Mouse (Mus musculus) embryonic fibroblast, embryonic 13.5 days (primary cell): ENCODE results near the gene Rnf17. TPM values are rescaled to one million over a fixed set of nuclear protein-coding genes. Genes with fewer than 3 reads are reported as not detected.

Experiments
- H3K27ac ChIP-seq: 2 replicates; pipeline ENCODE4 v1.5.1; 2012; ENCODE audit warnings: low read length, control low read depth, inconsistent platforms; ENCODE audit not compliant: insufficient read depth
- H3K4me1 ChIP-seq: 2 replicates; pipeline ENCODE4 v1.6.1; 2011; ENCODE audit warnings: low read length; ENCODE audit not compliant: control insufficient read depth, insufficient read depth
- H3K4me3 ChIP-seq: 2 replicates; pipeline ENCODE4 v1.5.1; 2011; ENCODE audit warnings: mild to moderate bottlenecking, control low read depth, low read length; ENCODE audit not compliant: insufficient read depth
- CTCF ChIP-seq: IDR thresholded peaks from 2 replicates; pipeline ENCODE4 v1.5.1; 2011; ENCODE audit warnings: mild to moderate bottlenecking, control low read depth, low read length, moderate library complexity, borderline replicate concordance; ENCODE audit not compliant: insufficient read depth
- POLR2A ChIP-seq: IDR thresholded peaks from 2 replicates; pipeline ENCODE4 v1.6.1; 2011; ENCODE audit warnings: low read depth, mild to moderate bottlenecking, control low read depth, low read length, moderate library complexity
- polyA plus RNA-seq: library from polyadenylated mRNA; stranded (reverse); fragments of >200 nt; gene quantifications from 2 replicates; pipeline ENCODE4 v1.2.4, GENCODE M21; 2011; ENCODE audit warnings: low read depth; ENCODE audit not compliant: missing spikeins, insufficient read length

Gene Rnf17
- 1.7 and 1.9 TPM in 2 replicates for polyA plus RNA-seq

- H3K27ac ChIP-seq = no peak within 1 kb of the TSS
- TF ChIP-seq POLR2A (no peak), CTCF (no peak)
- H3K4me3 ChIP-seq = no peak within 1 kb of the TSS
These were observed at the start of gene Rnf17 for GRCm38 (mm10) chr14:56402311-56403071. TSS of gene Rnf17 (plus strand) at chr14:56402581.

GRCm38 (mm10) chr14:56354803-56355202 lies 47.6 kb upstream of the Rnf17 start:
- no peak for TF ChIP-seq POLR2A
- TF ChIP-seq CTCF = no peak
- Histone ChIP-seq H3K27ac (no peak overlapping the region), H3K4me1 (no peaks in the 10 kb centered on the region), H3K4me3 (no peak overlapping the region)

More at GRCm38 (mm10) chr14:56402311-56403071, at the start of gene Rnf17:
- H3K4me1 ChIP-seq = no peaks in the 10 kb centered on the region

- H3K27ac ChIP-seq = no peak overlapping the region
- H3K4me1 ChIP-seq = no peaks in the 10 kb centered on the region
- TF ChIP-seq POLR2A (no peak), CTCF (no peak)
- H3K4me3 ChIP-seq = no peak overlapping the region
These were observed 47.0 kb upstream of the Rnf17 start for GRCm38 (mm10) chr14:56355396-56355795.

- TF ChIP-seq POLR2A = no peak
- TF ChIP-seq CTCF = no peak
- no peaks in the 10 kb centered on the region for H3K4me1 ChIP-seq
- no peak overlapping the region for H3K4me3 ChIP-seq
- H3K27ac ChIP-seq = no peak overlapping the region
These were observed 46.2 kb upstream of the Rnf17 start for GRCm38 (mm10) chr14:56356196-56356595.

- no peak overlapping the region for H3K4me3 ChIP-seq
- TF ChIP-seq POLR2A = no peak
- TF ChIP-seq CTCF = no peak
- no peak overlapping the region for H3K27ac ChIP-seq
- H3K4me1 ChIP-seq = no peaks in the 10 kb centered on the region
These were observed 44.0 kb upstream of the Rnf17 start for GRCm38 (mm10) chr14:56358422-56358821.

GRCm38 (mm10) chr14:56359131-56359530 lies 43.2 kb upstream of the Rnf17 start:
- H3K4me1 ChIP-seq = no peaks in the 10 kb centered on the region
- H3K4me3 ChIP-seq = no peak overlapping the region
- no peak overlapping the region for H3K27ac ChIP-seq
- TF ChIP-seq CTCF = no peak

- Histone ChIP-seq H3K4me1 (no peaks in the 10 kb centered on the region), H3K4me3 (no peak within 1 kb of the TSS)
These were observed 37.6 kb upstream of the Rnf17 start, which contains the start of gene Atp12a for GRCm38 (mm10) chr14:56364711-56365237. TSS of gene Atp12a (plus strand) at chr14:56365068.

GRCm38 (mm10) chr14:56365292-56365691 lies 37.1 kb upstream of the Rnf17 start:
- no peak overlapping the region for H3K4me3 ChIP-seq
- H3K4me1 ChIP-seq = no peaks in the 10 kb centered on the region
- H3K27ac ChIP-seq = no peak overlapping the region
- TF ChIP-seq POLR2A = no peak
- TF ChIP-seq CTCF = no peak

More at GRCm38 (mm10) chr14:56364711-56365237, 37.6 kb upstream of the Rnf17 start, which contains the start of gene Atp12a:
- TF ChIP-seq POLR2A = no peak
- TF ChIP-seq CTCF = no peak
- no peak within 1 kb of the TSS for H3K27ac ChIP-seq

- no peak for TF ChIP-seq CTCF
- no peak for TF ChIP-seq POLR2A
- Histone ChIP-seq H3K27ac (no peak overlapping the region), H3K4me1 (no peaks in the 10 kb centered on the region), H3K4me3 (no peak overlapping the region)
These were observed 35.7 kb upstream of the Rnf17 start for GRCm38 (mm10) chr14:56366712-56367111.

GRCm38 (mm10) chr14:56368834-56369233 lies 33.5 kb upstream of the Rnf17 start:
- Histone ChIP-seq H3K4me1 (no peaks in the 10 kb centered on the region), H3K27ac (no peak overlapping the region), H3K4me3 (no peak overlapping the region)
- TF ChIP-seq CTCF = no peak
- TF ChIP-seq POLR2A = no peak

- no peaks in the 10 kb centered on the region for H3K4me1 ChIP-seq
These were observed 26.6 kb upstream of the Rnf17 start for GRCm38 (mm10) chr14:56375731-56376130.

More at GRCm38 (mm10) chr14:56375731-56376130, 26.6 kb upstream of the Rnf17 start:
- Histone ChIP-seq H3K4me3 (no peak overlapping the region), H3K27ac (no peak overlapping the region)
- no peak for TF ChIP-seq POLR2A
- no peak for TF ChIP-seq CTCF
